Mouse (Mus musculus) left cerebral cortex, postnatal 4 days (tissue): ENCODE results near the gene Fto. TPM values are rescaled to one million over a fixed set of nuclear protein-coding genes. Genes with fewer than 3 reads are reported as not detected.
A peak's percentile ranks its signal among the peaks of the same experiment; 100 is the strongest.

Source experiments
- DNase-seq: peaks from one replicate; pipeline ENCODE4 v3.0.0-alpha.2; 2022
- intact Hi-C: fragments of 180-260 bp; cut with DNase I; formaldehyde crosslinking; loops from one replicate; pipeline ENCODE4 v1.15.1; 2025
- total RNA-seq, 2 experiments: library from RNA; stranded (reverse); gene quantifications; 2 replicates each; pipeline ENCODE4 v1.2.3; 2021

The Fto gene
- total RNA-seq, 2 experiments from 2014 or later, result 121 to 133 TPM

DNA sequence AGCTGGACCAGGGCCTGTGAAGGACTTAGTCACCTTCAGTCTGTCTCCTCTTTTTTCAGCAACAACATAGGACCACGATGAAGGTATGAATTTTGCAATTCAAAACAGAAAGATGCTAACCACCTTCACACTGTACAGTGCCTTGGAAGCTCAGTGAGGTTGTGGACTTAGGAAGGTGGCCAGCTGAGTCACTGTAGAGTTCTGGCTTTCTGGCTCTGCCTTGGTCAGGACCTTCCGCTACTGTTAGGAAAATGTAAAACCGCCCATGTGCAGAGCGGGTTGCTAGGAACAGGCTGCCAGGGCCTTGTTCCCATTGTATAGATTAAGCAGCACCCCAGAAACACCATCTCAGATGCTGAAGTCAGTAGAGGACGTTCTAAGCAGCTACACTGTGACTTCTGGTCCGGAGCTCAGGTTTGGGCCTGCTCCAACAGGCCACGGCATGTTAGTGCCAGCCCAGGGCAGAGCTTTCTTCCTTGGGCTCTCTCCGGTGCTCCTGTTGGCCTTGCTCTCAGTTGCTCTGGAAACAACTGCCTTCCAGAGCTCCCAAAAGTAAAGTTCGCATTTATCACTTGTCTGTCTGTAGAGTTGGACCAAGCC, 237.9 kb downstream of the Fto start:
- DNase-seq, result peak; percentile 41
- intact Hi-C loops, result no loop called here

DNA sequence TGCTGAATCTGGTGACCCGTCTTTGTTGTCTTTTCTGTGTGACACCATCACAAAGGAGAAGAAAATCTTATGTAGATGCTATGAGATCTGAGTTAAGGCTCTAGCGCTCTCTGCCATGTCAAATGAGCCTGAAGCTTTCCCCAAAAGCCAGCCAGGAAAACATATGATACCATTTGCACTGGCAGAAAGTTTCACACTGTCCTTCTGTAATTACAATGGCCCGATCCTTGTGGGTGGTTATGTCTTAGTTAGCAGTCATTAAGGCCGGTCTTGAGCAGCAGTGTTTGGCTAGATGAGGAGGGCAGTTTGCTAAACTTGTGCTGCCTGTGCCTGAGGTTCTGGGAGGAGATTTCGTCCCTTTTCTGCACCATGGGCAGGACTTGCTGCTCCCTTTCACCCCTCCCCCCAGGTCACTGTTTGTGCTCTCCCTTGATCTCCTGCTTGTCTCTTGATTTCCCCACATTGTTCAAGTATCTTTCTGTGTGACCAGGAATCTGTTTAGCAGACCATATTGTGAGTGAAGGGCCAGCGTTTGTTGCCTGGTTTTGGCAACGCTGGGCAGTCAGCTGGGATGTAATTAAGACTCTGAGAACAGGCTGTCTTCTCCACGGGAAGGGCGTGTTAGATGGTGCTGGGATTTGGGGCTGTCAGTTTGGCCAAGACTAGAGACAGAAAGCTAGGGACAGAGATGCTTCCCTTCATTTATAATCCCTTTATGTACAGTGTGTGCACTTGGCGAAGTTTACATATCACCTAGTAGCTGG, 238.6 kb downstream of the Fto start:
- DNase-seq, result peak; percentile 82
- intact Hi-C loops, result no loop called here

DNA sequence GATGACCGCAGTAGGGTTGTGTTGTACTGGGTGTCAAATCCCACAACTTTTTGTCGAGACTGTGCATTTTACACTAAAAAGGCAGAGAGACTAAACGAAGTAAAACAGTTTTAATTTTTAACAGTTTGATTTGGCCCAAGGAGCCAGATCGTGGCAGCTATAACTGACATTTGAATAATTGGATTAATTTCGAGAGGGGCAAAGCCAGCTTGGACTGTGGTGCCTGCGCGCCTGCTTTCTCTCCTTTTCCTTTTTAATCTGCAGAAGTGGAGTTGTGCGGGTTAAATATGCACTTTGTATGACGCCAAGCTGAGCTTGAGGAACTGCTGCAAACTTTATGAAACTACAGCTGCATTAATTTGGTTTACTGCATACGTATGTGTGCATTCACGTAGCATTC, 239.3 kb downstream of the Fto start:
- intact Hi-C loops, result no loop called here

DNA sequence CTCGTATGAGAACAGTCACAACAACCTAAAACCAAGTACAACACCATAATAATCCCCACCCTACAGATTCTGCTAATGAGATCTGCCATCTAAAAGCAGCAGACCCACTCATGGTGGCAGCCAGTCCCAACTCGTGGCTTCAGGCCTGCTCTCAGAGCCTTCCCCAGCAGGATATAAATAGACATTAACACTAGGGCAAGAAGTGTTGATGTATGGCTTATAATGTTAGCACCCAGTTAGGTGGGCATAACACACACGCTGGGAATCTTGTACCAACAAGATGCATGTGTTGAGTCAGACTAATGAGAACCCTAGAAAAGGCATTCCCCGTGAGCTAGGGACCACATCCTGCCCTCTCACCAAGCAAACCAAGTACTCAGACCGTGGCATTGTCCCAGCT, 240.1 kb downstream of the Fto start:
- DNase-seq, result no peak
- intact Hi-C loops, result no loop called here

More for the DNA sequence above, 239.3 kb downstream of the Fto start:
- DNase-seq, result no peak

GRCm38 (mm10) chr8:91557041-91557587, 243.8 kb downstream of the Fto start:
- intact Hi-C loops, result no loop called here
- DNase-seq, result peak; percentile 49

GRCm38 (mm10) chr8:91558408-91558807, 245.1 kb downstream of the Fto start:
- intact Hi-C loops, result no loop called here
- peak; percentile 53 for DNase-seq

DNA sequence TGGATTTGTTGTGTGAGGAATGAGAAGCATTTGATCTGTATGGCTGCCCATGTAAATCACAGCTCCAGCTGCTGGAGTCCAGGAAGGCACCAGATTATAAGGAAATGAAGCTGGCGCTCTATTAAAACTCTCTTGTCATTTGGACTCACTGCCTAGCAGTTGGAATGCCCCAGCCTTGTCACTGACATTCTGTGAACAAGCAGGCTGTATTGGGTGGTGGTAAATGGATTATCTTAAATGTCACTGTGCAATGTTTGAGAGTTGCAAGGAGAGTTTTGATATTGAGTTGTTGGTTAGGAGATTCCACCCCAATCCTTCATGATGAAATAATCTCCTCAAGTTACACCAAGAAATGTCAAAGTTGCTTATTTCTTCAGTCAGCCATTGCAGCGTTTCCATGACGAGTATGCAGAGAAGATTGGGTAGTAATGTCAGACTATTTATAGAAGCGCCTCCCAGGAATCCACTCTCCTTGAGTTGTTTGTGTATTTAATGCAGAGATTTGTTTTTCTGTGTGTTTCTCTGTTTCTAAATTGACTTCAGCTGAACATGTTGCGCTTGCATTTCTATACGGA, 246.8 kb downstream of the Fto start:
- intact Hi-C loops, result no loop called here
- no peak for DNase-seq

DNA sequence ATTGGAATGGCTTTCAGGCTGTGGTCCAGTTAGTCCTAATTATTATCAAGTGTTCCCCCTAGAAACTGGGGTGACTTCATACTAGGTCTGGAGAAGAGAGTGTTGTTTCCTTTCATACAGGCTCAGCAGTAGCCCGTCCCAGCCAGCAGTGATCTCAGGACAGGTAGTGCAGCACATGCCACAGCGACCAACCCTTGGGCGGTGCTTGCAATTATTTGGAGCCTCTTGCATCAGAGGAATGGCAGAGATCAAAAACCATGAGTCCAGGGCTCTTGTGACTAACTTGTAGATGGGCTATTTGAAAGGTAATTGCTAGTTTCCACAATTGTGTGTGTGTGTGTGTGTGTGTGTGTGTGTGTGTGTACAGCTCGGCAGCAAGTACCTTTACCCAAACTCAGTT, 247.9 kb downstream of the Fto start:
- DNase-seq, result no peak
- intact Hi-C loops, result no loop called here

GRCm38 (mm10) chr8:91562600-91562999, 249.3 kb downstream of the Fto start:
- DNase-seq, result no peak
- intact Hi-C loops, result no loop called here

DNA sequence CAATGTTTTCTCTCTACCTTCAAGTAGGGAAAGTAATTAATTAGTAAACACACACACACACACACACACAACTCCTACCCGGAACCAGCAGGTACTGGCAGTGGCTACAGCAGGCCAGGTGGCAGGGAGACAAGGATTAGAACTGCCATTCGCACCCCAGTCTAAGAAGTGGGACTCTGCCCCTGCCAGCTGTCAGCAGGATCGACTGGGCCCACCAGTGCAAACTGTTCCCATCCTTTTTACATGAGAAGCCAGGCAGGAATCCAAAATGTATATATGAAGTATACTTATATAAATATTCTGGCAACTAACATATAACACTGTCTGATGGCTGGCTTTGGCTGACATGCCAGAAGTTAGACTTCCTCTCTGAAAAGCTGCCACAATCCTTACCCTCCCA, 250.0 kb downstream of the Fto start:
- intact Hi-C loops, result no loop called here
- DNase-seq, result no peak

- intact Hi-C loops, result no loop called here
- no peak for DNase-seq
These were observed 252.7 kb downstream of the Fto start for GRCm38 (mm10) chr8:91565869-91566502.

GRCm38 (mm10) chr8:91566503-91566869, 253.2 kb downstream of the Fto start:
- intact Hi-C loops, result no loop called here

DNA sequence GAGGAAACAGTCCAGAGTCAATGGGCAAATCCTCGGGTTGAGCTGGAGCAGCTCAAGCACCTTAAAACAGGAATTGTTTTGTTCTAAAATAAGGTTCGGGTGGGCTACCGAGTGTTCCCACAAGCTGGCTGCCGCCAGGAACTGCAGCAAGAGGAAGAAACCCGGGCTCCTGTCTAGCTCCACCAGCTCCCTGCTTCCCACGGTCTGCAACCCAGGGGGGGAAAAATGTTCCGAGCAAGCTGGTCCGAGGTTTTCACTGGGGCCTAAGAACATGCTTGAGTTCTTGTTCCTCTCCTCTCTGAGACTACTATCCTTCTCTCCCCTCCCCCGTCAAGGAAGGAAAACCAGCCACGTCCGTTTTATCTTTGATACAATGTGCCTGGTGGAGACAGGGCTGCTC, 256.5 kb downstream of the Fto start:
- intact Hi-C loops, result no loop called here
- no peak for DNase-seq

More at GRCm38 (mm10) chr8:91566503-91566869, 253.2 kb downstream of the Fto start:
- no peak for DNase-seq

DNA sequence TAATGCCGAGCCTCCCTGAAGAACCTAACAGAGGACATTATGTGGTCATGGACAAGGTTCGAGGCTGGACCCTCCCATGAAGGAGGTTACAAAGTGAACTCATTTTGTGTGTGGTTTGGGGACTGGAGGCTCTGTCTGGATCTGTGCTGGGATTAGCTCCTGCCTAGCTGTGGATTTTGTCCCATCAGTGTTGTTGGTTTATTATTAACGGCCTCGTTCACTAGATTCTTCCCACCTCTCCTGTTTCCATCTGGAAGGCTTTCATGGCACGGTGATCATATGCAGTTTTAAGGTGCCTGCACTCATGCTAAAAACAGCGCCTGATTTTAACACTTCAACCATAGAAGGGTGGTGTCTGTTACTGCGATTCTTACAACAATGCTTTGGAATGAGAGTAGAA, 257.5 kb downstream of the Fto start:
- intact Hi-C loops, result no loop called here
- DNase-seq, result no peak

GRCm38 (mm10) chr8:91571978-91572377, 258.7 kb downstream of the Fto start:
- intact Hi-C loops, result no loop called here
- DNase-seq, result no peak

DNA sequence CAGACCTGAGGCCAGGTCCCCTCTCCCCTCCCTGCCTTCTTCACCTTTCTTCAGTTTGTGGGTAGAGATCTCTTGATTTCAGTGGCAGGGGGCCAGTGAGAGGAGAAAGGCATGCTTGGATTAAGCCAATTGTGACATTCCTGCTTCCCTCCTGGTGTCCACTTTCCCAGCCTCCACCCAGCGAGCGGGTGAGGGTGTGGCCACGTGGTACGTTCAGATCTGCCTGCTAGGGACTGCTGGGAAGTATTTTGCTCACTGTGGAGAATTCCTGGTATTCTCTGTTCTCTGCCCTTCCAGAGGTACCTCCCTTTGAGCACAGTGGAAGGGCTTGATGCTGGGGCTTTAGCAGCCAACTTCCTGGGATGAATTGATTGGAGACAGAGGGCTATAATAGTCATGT, 259.3 kb downstream of the Fto start:
- intact Hi-C loops, result no loop called here
- no peak for DNase-seq

- DNase-seq, result no peak
- intact Hi-C loops, result no loop called here
These were observed 262.3 kb downstream of the Fto start for GRCm38 (mm10) chr8:91575576-91575975.

GRCm38 (mm10) chr8:91576086-91576917, 263.0 kb downstream of the Fto start:
- intact Hi-C loops, result no loop called here
- no peak for DNase-seq

- DNase-seq, result no peak
- intact Hi-C loops, result no loop called here
These were observed 263.6 kb downstream of the Fto start for GRCm38 (mm10) chr8:91576918-91577241.

DNA sequence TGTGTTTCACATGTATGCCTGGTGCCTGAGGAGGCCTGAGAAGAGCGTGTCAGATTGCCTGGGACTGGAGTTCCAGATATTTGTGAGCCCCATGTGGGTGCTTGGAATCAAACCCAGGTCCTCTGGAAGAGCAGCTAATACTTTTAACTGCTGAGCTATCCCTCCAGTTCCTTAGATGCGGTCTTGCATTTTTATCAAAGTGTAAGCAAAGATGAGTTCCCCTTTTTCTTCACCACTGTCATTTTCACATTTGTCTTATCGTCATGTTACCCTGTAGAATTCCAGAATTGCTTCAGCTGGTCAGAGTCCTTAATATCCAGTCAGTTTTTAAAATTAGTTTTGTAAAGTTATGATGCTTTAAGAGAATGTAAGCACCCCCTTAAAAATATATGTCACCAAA, 264.3 kb downstream of the Fto start:
- intact Hi-C loops, result no loop called here

More for the DNA sequence above, 264.3 kb downstream of the Fto start:
- DNase-seq, result no peak
